Mouse (Mus musculus): Measurements from ENCODE around the gene Pnpla8.

Gene Pnpla8

DNA sequence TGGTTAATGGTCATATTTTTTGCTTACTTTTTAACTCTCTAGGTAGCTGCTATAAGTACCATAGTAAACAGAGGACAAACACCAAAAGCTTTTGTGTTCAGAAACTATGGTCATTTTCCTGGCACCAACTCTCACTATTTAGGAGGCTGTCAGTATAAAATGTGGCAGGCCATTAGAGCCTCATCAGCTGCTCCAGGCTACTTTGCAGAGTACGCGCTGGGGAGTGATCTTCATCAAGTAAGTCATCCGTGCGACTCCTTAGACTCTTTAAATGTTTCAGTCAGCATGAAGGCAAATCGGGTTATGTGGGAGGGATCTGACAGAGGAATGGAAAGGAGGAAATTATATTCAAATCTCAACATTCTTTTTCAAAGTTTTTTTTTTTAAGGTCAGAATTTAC, 83.7 kb downstream of the Pnpla8 start:
- DNase-seq (ENCODE audit: low read depth, low spot score): no peak
- Histone ChIP-seq H3K27me3 (ENCODE audit: control insufficient read depth, insufficient read depth, low read length, poor library complexity, severe bottlenecking) (no peaks in the 10 kb centered on the region), H3K36me3 (ENCODE audit: control insufficient read depth, insufficient read depth, low read length, poor library complexity, severe bottlenecking) (peaks cover 5% of the 10 kb centered on the region)

DNA sequence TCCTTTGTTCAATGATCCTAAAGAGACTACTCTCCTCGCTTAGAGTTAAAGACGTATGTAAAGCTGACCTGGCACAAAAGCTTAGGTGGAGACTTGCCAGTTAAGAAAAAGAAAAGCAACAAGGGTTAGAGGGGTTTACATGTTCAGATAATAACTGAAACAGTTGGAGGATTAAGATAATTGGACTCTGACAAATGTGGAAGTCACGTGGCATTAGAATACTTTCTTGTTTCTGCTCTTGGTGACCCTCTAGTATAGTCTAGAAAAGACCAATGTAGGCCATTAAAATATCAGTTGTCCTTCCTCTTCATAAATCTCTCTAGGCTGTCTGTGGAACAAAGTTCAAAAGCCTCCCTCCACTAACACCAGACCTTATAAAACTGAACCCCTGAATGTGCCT, 87.1 kb downstream of the Pnpla8 start:
- Histone ChIP-seq H3K27me3 (ENCODE audit: control insufficient read depth, insufficient read depth, low read length, poor library complexity, severe bottlenecking) (no peaks in the 10 kb centered on the region), H3K36me3 (ENCODE audit: control insufficient read depth, insufficient read depth, low read length, poor library complexity, severe bottlenecking) (peaks cover 4% of the 10 kb centered on the region)
- DNase-seq (ENCODE audit: low read depth, low spot score): no peak

DNA sequence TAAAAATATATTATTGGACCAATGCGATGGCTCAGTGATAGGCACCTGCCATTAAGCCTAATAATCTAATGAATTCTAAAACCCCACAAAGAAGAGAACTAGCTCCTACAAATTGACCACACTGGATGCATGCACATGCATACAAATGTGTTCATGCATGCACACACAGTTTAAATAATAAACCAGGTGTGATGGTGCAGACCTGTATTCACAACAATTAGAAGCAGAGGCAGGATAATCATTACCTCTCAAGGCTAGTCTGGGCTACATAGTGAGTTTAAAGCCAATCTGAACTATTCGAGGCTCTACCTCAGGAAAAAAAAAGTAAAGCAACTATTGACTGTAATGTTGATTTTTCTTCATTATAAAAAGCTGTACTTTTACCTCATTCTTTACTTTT, 94.0 kb downstream of the Pnpla8 start:
- peaks cover 8% of the 10 kb centered on the region; the same call in 1 of the 2 replicates for H3K36me3 ChIP-seq (ENCODE audit: control insufficient read depth, insufficient read depth, low read length, poor library complexity, severe bottlenecking)
- DNase-seq (ENCODE audit: low read depth, low spot score): no peak
- no peaks in the 10 kb centered on the region for H3K27me3 ChIP-seq (ENCODE audit: control insufficient read depth, insufficient read depth, low read length, poor library complexity, severe bottlenecking)

DNA sequence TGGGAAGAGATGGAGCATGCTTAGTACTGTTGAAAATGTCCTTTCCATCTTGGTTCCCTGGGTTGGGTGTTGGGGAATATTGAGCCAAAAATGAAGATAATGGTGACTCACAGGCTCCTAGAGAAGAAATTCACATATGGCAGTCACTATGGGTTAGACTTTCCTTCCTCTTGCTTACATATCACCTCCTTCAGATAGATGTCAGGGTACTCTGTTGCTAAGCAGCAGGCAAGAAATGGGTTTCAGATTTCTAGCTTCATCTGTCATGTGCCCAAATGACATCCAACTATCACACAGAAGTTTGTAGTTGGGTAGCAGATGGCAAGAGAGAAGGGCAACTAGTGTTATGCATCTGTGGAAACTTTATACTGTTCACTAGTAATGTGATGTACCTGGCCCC, 103.9 kb downstream of the Pnpla8 start:
- Histone ChIP-seq H3K36me3 (ENCODE audit: control insufficient read depth, insufficient read depth, low read length, poor library complexity, severe bottlenecking) (0 out of 2 replicates have a peak, but pooled peaks cover 3% of the 10 kb centered on the region), H3K27me3 (ENCODE audit: control insufficient read depth, insufficient read depth, low read length, poor library complexity, severe bottlenecking) (no peaks in the 10 kb centered on the region)
- no peak for DNase-seq (ENCODE audit: low read depth, low spot score)

DNA sequence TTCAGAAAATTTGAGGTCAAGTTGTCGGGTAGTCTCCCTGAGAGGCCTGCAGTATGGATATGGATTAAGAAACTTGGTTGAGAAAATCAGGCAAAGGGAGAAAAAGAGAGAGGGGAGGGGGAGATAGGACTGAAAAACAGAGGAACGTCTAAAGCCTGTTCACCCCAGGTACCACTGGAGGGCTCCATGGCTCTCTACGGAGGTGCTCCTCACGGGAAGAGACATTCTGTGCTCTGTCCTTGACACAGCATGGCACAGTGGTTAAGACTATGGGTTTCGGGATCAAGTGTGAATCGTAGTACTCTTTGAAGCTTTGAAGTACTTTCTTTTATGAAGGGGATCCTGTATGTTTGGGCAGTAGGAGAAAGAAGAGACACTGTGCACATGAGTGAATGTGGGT, 106.3 kb downstream of the Pnpla8 start:
- no peaks in the 10 kb centered on the region for H3K27me3 ChIP-seq (ENCODE audit: control insufficient read depth, insufficient read depth, low read length, poor library complexity, severe bottlenecking)
- no peak for DNase-seq (ENCODE audit: low read depth, low spot score)

DNA sequence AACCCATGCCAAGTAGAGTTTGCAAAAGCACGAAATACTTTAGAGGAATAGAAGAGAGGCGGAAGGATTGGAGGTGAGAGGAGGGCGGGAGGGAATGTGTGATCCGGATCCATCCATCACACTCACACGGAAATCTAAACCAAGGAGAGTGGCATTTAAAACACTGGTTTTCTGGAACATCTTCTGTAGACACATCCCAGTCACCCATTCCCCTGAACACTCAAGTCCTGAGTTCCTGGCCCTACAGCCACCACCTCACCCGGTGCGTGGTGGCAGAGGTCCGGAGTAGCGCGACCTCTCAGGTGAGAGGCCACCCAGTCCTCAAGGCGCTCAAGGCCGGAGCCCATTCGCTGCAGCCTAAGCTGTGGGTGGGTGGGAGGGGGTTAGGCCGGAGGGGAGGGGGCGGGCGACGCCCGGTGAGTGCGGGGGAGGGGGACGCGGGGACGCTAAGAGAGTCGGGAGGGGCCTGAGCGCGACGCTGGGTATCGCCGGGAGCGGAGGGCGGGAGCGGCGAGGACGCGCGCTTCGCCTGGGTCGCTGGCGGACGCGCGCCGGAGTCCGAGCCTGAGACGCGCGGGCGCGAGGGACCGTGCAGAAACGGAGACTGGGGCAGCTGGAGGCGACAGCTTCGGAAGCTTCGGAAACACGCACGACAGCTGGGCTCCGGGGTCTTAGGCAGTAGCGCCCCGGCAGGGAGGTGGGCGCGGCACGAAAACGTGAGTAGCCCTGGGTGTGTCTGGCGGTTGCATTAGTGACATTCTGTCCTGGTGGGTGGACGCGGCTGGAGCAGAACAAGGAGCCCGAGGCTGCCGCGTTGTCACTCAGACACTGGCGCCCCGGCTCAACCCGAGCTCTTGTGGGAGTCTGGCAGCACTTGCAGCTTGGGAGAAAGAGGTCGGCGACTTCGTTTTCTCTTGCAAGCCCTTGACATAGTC, 107.5 kb downstream of the Pnpla8 start, which contains the start of gene Nrcam:
Gene Nrcam (plus strand): TSS at position 505 of the 935 bp plus-strand sequence.
- no peaks in the 10 kb centered on the region for H3K36me3 ChIP-seq (ENCODE audit: control insufficient read depth, insufficient read depth, low read length, poor library complexity, severe bottlenecking)
- DNase-seq (ENCODE audit: low read depth, low spot score): peak; percentile 10
- no peaks in the 10 kb centered on the region; the same call in 1 of the 2 replicates for H3K27me3 ChIP-seq (ENCODE audit: control insufficient read depth, insufficient read depth, low read length, poor library complexity, severe bottlenecking)

More for the DNA sequence above, 106.3 kb downstream of the Pnpla8 start:
- no peaks in the 10 kb centered on the region for H3K36me3 ChIP-seq (ENCODE audit: control insufficient read depth, insufficient read depth, low read length, poor library complexity, severe bottlenecking)

DNA sequence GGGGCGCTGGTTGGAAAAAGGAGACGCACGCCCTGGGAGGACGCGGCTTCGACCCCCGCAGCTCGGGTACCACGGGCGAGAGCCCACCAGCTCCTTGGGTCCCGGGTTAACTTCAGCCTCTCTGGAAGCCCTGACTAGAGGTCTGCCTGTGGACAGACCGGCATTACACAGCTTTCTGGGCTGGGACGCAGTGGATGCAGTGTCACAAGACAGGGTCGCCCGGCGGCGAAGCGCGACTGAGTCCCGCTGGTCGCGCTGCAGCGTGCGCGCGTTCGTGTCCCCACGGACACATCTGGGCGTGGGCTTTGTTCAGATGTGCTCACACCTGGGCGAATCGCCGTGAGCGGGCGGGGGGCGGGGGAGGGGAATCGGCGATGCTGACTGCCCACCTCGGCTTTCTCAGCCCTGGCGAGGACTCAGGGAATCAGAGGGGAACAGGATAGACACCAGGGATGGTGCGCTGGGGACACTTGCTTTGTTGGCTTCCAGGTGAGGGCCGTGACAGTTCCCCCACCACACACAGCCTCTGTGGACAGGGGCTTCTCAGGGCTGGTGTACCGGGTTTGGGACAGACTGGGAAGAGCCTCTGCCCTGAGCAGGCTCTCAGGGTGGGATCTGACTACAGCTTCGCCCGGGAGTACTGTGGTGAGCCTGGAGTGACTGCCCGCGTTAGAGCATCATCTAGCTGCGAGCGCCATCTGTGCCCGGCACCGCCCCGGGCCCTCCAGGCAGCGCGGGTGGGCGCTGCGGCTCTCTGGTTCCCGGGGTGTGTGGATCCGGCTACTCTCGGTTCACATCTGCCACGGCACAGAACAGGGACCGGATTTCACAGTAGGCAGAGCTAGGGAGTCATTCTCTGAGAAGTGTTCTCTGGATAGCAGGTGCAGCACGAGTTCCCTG, 108.4 kb downstream of the Pnpla8 start:
- peak; percentile 5 for DNase-seq (ENCODE audit: low read depth, low spot score)
- Histone ChIP-seq H3K27me3 (ENCODE audit: control insufficient read depth, insufficient read depth, low read length, poor library complexity, severe bottlenecking) (no peaks in the 10 kb centered on the region; the same call in 1 of the 2 replicates), H3K36me3 (ENCODE audit: control insufficient read depth, insufficient read depth, low read length, poor library complexity, severe bottlenecking) (no peaks in the 10 kb centered on the region)

DNA sequence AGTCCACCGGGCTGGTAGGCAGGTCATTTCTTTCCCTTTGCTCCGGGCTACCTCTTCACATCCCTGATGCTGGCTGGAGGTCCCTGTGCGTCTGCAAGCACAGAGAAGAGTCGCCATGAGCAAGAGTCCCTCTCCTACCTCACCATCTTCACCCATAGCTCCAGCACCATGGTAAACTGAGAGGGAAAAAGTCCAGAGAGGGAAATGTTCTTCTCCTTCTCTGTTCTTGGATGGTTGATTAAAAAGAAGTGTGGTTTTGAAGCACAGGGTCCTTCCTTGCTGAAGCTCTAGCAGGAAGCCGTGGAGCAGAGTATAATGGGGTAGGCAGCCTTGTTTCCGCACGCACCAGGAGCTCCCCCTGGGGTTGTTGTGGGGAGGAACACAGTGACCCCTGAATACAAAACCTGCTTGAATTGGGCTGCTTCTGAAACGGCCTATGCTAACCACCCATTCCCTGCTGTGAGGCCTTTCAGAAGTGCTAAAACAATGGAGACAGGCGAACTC, 109.1 kb downstream of the Pnpla8 start:
- DNase-seq (ENCODE audit: low read depth, low spot score): no peak
- H3K27me3 ChIP-seq (ENCODE audit: control insufficient read depth, insufficient read depth, low read length, poor library complexity, severe bottlenecking): no peaks in the 10 kb centered on the region; the same call in 1 of the 2 replicates
- no peaks in the 10 kb centered on the region for H3K36me3 ChIP-seq (ENCODE audit: control insufficient read depth, insufficient read depth, low read length, poor library complexity, severe bottlenecking)

DNA sequence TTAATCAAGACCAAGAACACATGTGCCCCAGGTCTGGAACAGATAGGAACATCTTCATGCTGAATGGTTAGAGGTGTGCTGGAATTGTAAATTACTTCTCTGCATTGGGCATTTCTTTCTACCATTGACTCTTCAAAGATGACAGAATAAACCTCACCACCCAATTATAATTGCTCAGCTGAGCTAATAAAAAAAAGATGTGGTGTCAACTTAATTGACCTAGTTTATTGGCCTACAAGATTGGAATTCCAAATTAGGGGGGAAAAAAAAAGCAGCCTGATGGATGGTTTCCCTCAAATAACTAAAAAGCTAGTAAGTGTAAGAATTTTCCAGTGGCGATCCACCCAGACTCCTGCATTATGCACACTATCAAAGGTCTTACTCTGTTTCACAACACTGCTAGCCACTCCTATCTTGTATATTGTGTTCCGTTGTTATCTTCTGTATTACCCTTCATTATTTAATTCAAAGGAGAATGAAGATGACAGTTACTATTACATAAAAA, 116.0 kb downstream of the Pnpla8 start:
- H3K27me3 ChIP-seq (ENCODE audit: control insufficient read depth, insufficient read depth, low read length, poor library complexity, severe bottlenecking): no peaks in the 10 kb centered on the region; the same call in 1 of the 2 replicates
- DNase-seq (ENCODE audit: low read depth, low spot score): no peak
- no peaks in the 10 kb centered on the region for H3K36me3 ChIP-seq (ENCODE audit: control insufficient read depth, insufficient read depth, low read length, poor library complexity, severe bottlenecking)

DNA sequence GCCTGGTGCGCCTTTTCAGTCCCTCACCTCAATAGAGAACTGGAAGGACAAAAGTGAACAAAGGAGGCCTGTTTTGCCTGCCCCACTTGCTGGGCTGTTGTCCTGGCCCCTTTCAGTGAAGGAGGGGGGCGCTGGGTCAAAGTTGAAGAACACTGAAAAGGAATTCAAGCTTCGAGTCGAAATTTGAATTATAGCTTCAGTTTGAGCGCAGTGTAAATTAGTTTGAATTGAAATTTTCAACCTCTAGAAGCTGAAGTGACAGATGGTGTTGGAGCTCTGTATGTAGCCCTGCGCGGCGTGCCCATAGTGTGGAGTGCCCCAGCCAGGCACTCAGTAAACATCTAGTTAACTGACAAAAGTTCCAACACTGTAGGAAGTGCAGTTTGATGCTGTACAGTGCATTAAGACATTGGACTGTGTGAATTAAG, 117.0 kb downstream of the Pnpla8 start:
- no peak for DNase-seq (ENCODE audit: low read depth, low spot score)
- Histone ChIP-seq H3K36me3 (ENCODE audit: control insufficient read depth, insufficient read depth, low read length, poor library complexity, severe bottlenecking) (no peaks in the 10 kb centered on the region), H3K27me3 (ENCODE audit: control insufficient read depth, insufficient read depth, low read length, poor library complexity, severe bottlenecking) (no peaks in the 10 kb centered on the region)

DNA sequence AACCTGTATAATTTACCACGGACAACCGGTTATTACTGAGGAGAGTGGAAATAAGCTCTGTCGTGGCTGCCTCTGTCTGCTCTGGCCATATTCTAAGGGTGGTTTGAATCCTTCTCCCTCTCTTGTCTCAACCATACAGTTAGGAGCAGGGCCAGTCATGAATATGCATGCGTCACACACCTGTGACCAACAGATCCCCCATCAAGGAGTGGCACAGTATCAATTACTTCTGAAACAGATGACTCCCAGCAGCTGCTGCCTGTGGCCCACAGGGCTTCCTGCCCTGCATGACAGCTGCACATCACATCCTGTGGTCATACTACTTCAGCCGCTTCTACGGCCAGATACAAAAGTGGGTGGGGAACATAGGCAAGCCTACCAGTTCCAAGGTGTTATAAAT, 122.9 kb downstream of the Pnpla8 start:
- Histone ChIP-seq H3K27me3 (ENCODE audit: control insufficient read depth, insufficient read depth, low read length, poor library complexity, severe bottlenecking) (no peaks in the 10 kb centered on the region), H3K36me3 (ENCODE audit: control insufficient read depth, insufficient read depth, low read length, poor library complexity, severe bottlenecking) (no peaks in the 10 kb centered on the region)
- DNase-seq (ENCODE audit: low read depth, low spot score): no peak

DNA sequence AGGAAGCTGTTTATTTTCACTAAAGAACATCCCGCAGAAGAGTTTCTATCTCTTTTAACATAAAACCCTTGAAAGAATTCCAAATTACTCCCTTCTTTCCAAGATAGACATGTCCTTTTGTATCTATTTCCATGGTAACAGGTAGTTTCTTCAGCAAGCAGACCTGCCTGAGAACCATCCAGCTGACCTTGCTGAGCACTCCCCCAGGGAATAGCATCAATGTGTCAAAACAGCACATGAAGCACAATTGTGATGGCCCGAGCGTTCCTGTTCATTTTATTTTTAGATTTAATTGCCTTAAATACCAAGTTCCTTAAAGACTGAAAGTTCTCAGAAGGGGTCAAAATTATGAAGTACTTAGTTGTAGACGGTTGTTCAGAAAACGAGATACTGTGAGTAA, 124.1 kb downstream of the Pnpla8 start:
- Histone ChIP-seq H3K27me3 (ENCODE audit: control insufficient read depth, insufficient read depth, low read length, poor library complexity, severe bottlenecking) (no peaks in the 10 kb centered on the region), H3K36me3 (ENCODE audit: control insufficient read depth, insufficient read depth, low read length, poor library complexity, severe bottlenecking) (no peaks in the 10 kb centered on the region)
- DNase-seq (ENCODE audit: low read depth, low spot score): no peak

DNA sequence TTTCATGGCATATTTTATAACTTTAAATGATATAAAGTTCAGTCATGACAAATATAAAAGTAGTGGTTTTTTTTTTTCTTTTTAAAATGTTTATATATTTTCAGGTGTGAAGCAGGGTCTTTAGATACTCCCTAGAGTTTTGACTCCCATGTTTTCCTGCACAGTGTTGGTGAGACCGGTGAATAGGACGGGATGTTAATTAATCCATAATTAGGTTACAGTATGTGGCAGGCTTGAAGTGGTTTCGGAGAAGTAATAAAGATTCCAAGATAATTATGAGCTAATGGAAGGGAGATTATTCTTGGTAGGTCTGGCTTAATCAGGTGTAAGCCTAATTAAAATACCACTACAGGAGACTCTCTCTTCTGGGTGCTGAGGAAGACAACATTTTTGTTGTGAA, 125.0 kb downstream of the Pnpla8 start:
- H3K36me3 ChIP-seq (ENCODE audit: control insufficient read depth, insufficient read depth, low read length, poor library complexity, severe bottlenecking): no peaks in the 10 kb centered on the region
- no peak for DNase-seq (ENCODE audit: low read depth, low spot score)
- H3K27me3 ChIP-seq (ENCODE audit: control insufficient read depth, insufficient read depth, low read length, poor library complexity, severe bottlenecking): no peaks in the 10 kb centered on the region

DNA sequence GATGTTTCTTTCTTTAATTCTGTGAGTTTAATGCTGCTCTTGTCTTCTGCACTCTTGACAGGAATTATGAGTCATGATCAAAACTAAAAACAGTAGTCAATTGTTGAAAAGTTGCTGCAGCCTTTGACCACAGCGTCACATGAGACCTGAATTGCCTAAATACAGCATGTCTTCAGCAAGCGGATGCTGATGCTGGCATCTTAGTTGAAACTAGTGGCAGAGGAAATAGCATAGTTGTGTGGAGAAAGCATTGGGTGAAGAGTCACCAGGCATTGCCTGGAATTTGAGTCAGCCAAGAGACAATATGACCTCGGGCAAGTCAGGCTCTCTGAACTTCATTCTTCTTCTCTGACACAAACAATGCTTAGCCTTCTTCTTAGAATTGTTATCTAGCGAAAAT, 133.9 kb downstream of the Pnpla8 start:
- Histone ChIP-seq H3K27me3 (ENCODE audit: control insufficient read depth, insufficient read depth, low read length, poor library complexity, severe bottlenecking) (no peaks in the 10 kb centered on the region), H3K36me3 (ENCODE audit: control insufficient read depth, insufficient read depth, low read length, poor library complexity, severe bottlenecking) (no peaks in the 10 kb centered on the region)
- DNase-seq (ENCODE audit: low read depth, low spot score): no peak

All from splenic B cell, adult 2 months (primary cell).